Mouse (Mus musculus): ENCODE data around the gene Gsap. TPM values are rescaled to one million over a fixed set of nuclear protein-coding genes. Genes with fewer than 3 reads are reported as not detected.
A peak's percentile ranks its signal among the peaks of the same experiment; 100 is the strongest.

Gene Gsap
- polyA plus RNA-seq, 1 experiment = 14.9 TPM

GRCm38 (mm10) chr5:21211406-21211805 is 25.4 kb downstream of the Gsap start:
- Histone ChIP-seq H3K4me1 (peaks cover 76% of the 10 kb centered on the region), H3K9me3 (no peaks in the 10 kb centered on the region), H3K27me3 (replicated peaks) (no peaks in the 10 kb centered on the region), H3K4me3 (replicated peaks) (no peak overlapping the region), H3K36me3 (replicated peaks; ENCODE audit: low read length) (peaks cover 92% of the 10 kb centered on the region)
- TF ChIP-seq GATA1 (IDR thresholded peaks at IDR 0.05; ENCODE audit: borderline replicate concordance, low read length) = no peak
- TF ChIP-seq FLI1 (IDR thresholded peaks at IDR 0.05; ENCODE audit: low read length) = no peak

- TF ChIP-seq GATA1 (IDR thresholded peaks at IDR 0.05; ENCODE audit: borderline replicate concordance, low read length) = no peak
- no peak for TF ChIP-seq FLI1 (IDR thresholded peaks at IDR 0.05; ENCODE audit: low read length)
- peaks cover 87% of the 10 kb centered on the region for H3K4me1 ChIP-seq
- no peaks in the 10 kb centered on the region for H3K9me3 ChIP-seq
- H3K4me3 ChIP-seq (replicated peaks) = no peak overlapping the region
- H3K27me3 ChIP-seq (replicated peaks) = no peaks in the 10 kb centered on the region
- peaks cover 92% of the 10 kb centered on the region for H3K36me3 ChIP-seq (replicated peaks; ENCODE audit: low read length)
These were observed 26.9 kb downstream of the Gsap start for GRCm38 (mm10) chr5:21212933-21213332.

- TF ChIP-seq FLI1 (IDR thresholded peaks at IDR 0.05; ENCODE audit: low read length) (no peak), GATA1 (IDR thresholded peaks at IDR 0.05; ENCODE audit: borderline replicate concordance, low read length) (no peak)
- Histone ChIP-seq H3K4me3 (replicated peaks) (no peak overlapping the region), H3K9me3 (no peaks in the 10 kb centered on the region), H3K4me1 (peaks cover 91% of the 10 kb centered on the region), H3K27me3 (replicated peaks) (no peaks in the 10 kb centered on the region), H3K36me3 (replicated peaks; ENCODE audit: low read length) (peaks cover 95% of the 10 kb centered on the region)
These were observed 27.7 kb downstream of the Gsap start for GRCm38 (mm10) chr5:21213801-21214200.

- peaks cover 86% of the 10 kb centered on the region for H3K4me1 ChIP-seq
- no peaks in the 10 kb centered on the region for H3K9me3 ChIP-seq
- H3K36me3 ChIP-seq (replicated peaks; ENCODE audit: low read length) = peaks cover 98% of the 10 kb centered on the region
- peak overlapping the region; percentile 64 for H3K4me3 ChIP-seq (replicated peaks)
- no peak for TF ChIP-seq FLI1 (IDR thresholded peaks at IDR 0.05; ENCODE audit: low read length)
- peak; percentile 27; the same call in 1 of the 3 replicates for TF ChIP-seq GATA1 (IDR thresholded peaks at IDR 0.05; ENCODE audit: borderline replicate concordance, low read length)
- H3K27me3 ChIP-seq (replicated peaks) = no peaks in the 10 kb centered on the region
These were observed 31.6 kb downstream of the Gsap start for GRCm38 (mm10) chr5:21217453-21218294.

- no peak overlapping the region for H3K4me3 ChIP-seq (replicated peaks)
- TF ChIP-seq GATA1 (IDR thresholded peaks at IDR 0.05; ENCODE audit: borderline replicate concordance, low read length) = no peak
- TF ChIP-seq FLI1 (IDR thresholded peaks at IDR 0.05; ENCODE audit: low read length) = no peak
- H3K36me3 ChIP-seq (replicated peaks; ENCODE audit: low read length) = peaks cover 64% of the 10 kb centered on the region
- no peaks in the 10 kb centered on the region for H3K9me3 ChIP-seq
- peaks cover 60% of the 10 kb centered on the region for H3K4me1 ChIP-seq
- no peaks in the 10 kb centered on the region for H3K27me3 ChIP-seq (replicated peaks)
These were observed 46.8 kb downstream of the Gsap start for GRCm38 (mm10) chr5:21232876-21233275.

- H3K4me1 ChIP-seq = peaks cover 53% of the 10 kb centered on the region
- peaks cover 59% of the 10 kb centered on the region for H3K36me3 ChIP-seq (replicated peaks; ENCODE audit: low read length)
- H3K4me3 ChIP-seq (replicated peaks) = no peak overlapping the region
- H3K27me3 ChIP-seq (replicated peaks) = no peaks in the 10 kb centered on the region
- no peaks in the 10 kb centered on the region for H3K9me3 ChIP-seq
- TF ChIP-seq GATA1 (IDR thresholded peaks at IDR 0.05; ENCODE audit: borderline replicate concordance, low read length) = no peak
- no peak for TF ChIP-seq FLI1 (IDR thresholded peaks at IDR 0.05; ENCODE audit: low read length)
These were observed 58.5 kb downstream of the Gsap start for GRCm38 (mm10) chr5:21244575-21244974.

- Histone ChIP-seq H3K4me1 (peaks cover 59% of the 10 kb centered on the region), H3K4me3 (replicated peaks) (no peak overlapping the region), H3K27me3 (replicated peaks) (no peaks in the 10 kb centered on the region), H3K36me3 (replicated peaks; ENCODE audit: low read length) (peaks cover 66% of the 10 kb centered on the region), H3K9me3 (no peaks in the 10 kb centered on the region)
- TF ChIP-seq GATA1 (IDR thresholded peaks at IDR 0.05; ENCODE audit: borderline replicate concordance, low read length) = no peak
- TF ChIP-seq FLI1 (IDR thresholded peaks at IDR 0.05; ENCODE audit: low read length) = no peak
These were observed 59.2 kb downstream of the Gsap start for GRCm38 (mm10) chr5:21245241-21245640.

- no peaks in the 10 kb centered on the region for H3K9me3 ChIP-seq
- H3K4me3 ChIP-seq (replicated peaks) = no peak overlapping the region
- H3K4me1 ChIP-seq = peaks cover 71% of the 10 kb centered on the region
- H3K27me3 ChIP-seq (replicated peaks) = no peaks in the 10 kb centered on the region
- peaks cover 82% of the 10 kb centered on the region for H3K36me3 ChIP-seq (replicated peaks; ENCODE audit: low read length)
- TF ChIP-seq FLI1 (IDR thresholded peaks at IDR 0.05; ENCODE audit: low read length) (no peak), GATA1 (IDR thresholded peaks at IDR 0.05; ENCODE audit: borderline replicate concordance, low read length) (no peak)
These were observed 60.7 kb downstream of the Gsap start for GRCm38 (mm10) chr5:21246794-21247193.

GRCm38 (mm10) chr5:21247916-21248315 is 61.9 kb downstream of the Gsap start:
- H3K27me3 ChIP-seq (replicated peaks) = no peaks in the 10 kb centered on the region
- H3K4me3 ChIP-seq (replicated peaks) = no peak overlapping the region
- H3K36me3 ChIP-seq (replicated peaks; ENCODE audit: low read length) = peaks cover 87% of the 10 kb centered on the region
- TF ChIP-seq FLI1 (IDR thresholded peaks at IDR 0.05; ENCODE audit: low read length) = no peak
- no peak for TF ChIP-seq GATA1 (IDR thresholded peaks at IDR 0.05; ENCODE audit: borderline replicate concordance, low read length)
- peaks cover 80% of the 10 kb centered on the region for H3K4me1 ChIP-seq
- H3K9me3 ChIP-seq = no peaks in the 10 kb centered on the region

- TF ChIP-seq FLI1 (IDR thresholded peaks at IDR 0.05; ENCODE audit: low read length) (no peak), GATA1 (IDR thresholded peaks at IDR 0.05; ENCODE audit: borderline replicate concordance, low read length) (peak; percentile 53; the same call in 1 of the 3 replicates)
- peaks cover 87% of the 10 kb centered on the region for H3K4me1 ChIP-seq
- peak overlapping the region; percentile 48 for H3K4me3 ChIP-seq (replicated peaks)
- no peaks in the 10 kb centered on the region for H3K9me3 ChIP-seq
- no peaks in the 10 kb centered on the region for H3K27me3 ChIP-seq (replicated peaks)
- peaks cover 89% of the 10 kb centered on the region for H3K36me3 ChIP-seq (replicated peaks; ENCODE audit: low read length)
These were observed 62.8 kb downstream of the Gsap start for GRCm38 (mm10) chr5:21248834-21249233.

Measured in megakaryocyte, embryonic 14.5 days (primary cell).